Mouse (Mus musculus) left cerebral cortex, adult 8-10 months (tissue): ENCODE data around the gene Ahnak. TPM values are rescaled to one million over a fixed set of nuclear protein-coding genes. Genes with fewer than 3 reads are reported as not detected.

Experiments used
- DNase-seq, 2 experiments: peaks; one replicate each; pipeline ENCODE4 v3.0.0; 2022; ENCODE audit warnings: low spot score in 2 of 2
- total RNA-seq, 4 experiments: library from RNA; stranded (reverse); gene quantifications; 2 replicates each; pipeline ENCODE4 v1.2.4; 2022

Ahnak gene
- total RNA-seq: 10 to 100 TPM; 24.9 to 29.0 (median 27.5) TPM

DNA sequence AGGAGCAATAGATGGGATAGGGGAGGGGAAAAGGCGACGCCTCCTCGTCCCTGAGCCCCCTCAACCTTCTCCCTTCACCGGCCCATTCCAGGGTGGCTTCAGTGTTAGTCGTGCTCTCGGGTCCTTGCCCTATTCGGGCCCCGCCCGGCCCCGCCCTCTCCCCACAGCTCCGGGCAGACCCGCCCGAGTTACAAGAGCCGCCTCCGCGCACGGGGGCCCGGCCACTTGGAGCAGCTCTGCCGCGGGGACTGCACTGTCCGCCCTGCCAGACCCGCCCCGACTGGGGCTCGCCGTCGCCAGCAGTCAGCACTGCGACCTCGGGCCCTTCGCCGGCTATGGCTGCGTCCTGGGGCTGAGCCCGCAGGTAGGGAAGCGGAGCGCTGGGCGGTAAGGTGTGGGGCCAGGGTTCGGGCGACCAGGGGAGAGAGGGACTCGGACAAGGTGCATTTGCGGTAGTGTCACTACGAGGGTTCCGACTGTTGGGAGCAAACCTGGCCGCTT, at the start of gene Ahnak:
Gene Ahnak (plus strand): TSS at position 219 of the 501 bp plus-strand sequence.
- DNase-seq: no peak

DNA sequence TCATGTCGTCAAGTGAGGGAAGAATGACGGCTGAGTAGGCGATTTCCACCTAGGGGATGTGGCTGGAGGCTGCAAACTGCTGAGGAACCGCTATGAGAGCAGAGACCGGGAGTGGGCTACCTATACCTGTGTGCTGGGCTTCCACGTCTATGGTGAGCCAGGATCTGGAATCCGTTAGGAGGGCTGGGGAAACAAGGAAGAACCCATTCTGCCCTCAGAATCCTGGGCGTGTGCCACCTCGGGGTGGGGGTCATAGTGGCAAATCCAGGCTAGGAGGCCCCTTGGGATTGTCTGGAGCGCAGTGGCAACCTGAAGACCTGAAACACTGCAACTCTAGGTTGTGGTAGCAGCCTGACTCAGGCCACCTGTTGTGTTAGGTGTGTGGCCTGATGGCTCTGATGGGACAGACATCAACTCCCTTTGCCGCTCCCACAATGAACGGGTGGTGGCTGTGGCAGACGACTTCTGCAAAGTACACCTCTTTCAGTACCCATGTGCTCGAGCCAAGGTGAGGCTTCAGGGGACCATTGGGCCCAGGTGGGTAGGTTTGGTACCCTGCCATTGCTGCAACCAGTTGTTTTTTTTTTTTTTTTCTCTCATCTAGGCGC, 48.5 kb upstream of the Ahnak start:
- DNase-seq: no peak

- no peak for DNase-seq
Measured at GRCm38 (mm10) chr19:8941136-8941514, 48.0 kb upstream of the Ahnak start.

- DNase-seq: peak; percentile 86 to 89
Measured at GRCm38 (mm10) chr19:8941515-8942217, 47.4 kb upstream of the Ahnak start, which contains the start of gene Mta2. Gene Mta2, plus strand, starts transcription at chr19:8941875.

DNA sequence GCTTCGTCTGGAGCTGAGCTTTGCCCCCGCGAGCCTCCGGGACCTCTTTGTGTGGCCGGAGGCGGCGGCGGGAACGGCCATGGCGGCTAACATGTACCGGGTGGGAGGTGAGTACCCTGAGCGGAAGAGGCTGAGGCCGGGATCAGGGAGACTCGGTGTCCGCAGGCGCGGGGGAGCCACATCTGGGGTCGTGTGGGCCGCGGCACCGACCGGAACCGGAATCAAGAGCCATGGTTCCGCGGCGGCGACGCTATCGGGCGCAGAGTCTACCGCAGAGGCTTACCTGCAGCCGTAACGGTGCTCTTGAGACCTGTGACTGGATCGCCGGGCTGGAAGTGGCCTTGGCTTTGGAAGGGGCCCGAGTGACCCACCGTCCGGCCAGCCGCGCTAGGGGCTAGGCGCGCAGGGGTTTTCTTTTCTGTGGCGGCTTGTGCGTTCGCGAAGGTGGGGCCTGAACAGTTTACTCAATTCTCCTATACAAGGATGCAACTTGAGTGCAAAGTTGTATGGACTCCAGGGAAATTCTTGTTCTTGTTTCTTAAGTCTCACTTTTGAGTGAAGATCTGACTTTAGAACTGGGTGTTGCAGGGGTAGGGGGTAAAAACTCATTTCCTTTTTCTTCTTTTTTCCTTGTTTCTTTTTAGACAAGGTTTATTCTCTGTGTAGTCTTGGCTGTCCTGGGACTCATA, 46.7 kb upstream of the Ahnak start:
- peak; percentile 37 to 49 for DNase-seq

DNA sequence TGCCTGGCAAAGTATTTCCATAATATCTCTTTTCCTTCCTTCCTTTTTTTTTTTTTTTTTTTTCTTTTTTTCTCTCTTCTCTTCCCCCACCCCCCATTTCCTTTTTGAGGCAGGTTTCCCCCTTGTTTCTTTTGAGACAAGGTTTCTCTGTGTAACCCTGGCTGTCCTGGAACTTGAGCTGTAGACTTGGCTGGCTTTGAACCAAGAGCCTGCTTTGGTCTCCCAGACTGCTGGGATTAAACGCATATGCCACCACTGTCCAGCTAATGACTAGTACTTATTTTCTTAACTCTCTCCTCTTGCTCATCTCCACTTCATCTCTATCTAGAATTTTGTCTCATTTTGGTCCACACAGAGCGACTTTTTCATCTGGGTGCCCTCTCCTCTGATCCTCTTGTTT, 46.0 kb upstream of the Ahnak start:
- DNase-seq: no peak

DNA sequence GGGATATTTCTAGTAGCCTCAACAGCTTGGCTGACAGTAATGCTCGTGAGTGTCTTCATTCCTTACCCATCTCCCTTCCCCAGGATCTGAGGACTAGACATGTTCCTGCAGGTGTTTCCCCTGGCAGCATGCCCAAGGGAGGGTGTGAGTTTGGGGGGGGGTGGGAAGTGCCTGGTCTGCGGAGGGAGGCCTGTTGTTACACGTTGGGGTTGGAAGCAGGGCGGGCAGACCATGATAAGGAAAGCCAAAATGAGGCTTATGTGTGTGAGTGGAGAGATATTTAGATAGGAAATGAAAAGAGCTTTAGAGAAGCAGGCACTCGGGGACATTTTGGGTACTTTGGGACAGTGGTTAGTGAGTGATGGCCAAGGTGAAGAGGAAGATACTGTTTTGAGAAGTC, 45.0 kb upstream of the Ahnak start:
- no peak for DNase-seq

GRCm38 (mm10) chr19:8944750-8945149, 44.3 kb upstream of the Ahnak start:
- DNase-seq: no peak

- DNase-seq: no peak
Measured at GRCm38 (mm10) chr19:8945251-8945650, 43.8 kb upstream of the Ahnak start.

DNA sequence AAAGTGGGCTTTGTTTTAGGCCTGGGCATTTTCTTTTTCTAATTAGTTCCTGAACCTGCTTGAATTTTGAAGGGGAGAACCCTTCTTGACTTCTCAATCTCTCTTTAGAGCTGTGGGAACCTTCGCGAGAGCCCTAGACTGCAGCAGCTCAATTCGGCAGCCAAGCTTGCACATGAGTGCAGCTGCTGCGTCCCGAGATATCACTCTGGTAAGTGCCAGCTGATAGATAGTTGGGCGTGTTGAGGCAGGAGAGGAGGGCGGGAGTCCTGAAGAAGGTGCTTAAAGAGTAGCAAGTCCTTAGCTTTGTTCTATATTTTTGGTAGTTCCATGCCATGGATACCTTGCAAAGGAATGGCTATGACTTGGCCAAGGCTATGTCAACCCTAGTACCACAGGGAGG, 42.2 kb upstream of the Ahnak start:
- DNase-seq: no peak

DNA sequence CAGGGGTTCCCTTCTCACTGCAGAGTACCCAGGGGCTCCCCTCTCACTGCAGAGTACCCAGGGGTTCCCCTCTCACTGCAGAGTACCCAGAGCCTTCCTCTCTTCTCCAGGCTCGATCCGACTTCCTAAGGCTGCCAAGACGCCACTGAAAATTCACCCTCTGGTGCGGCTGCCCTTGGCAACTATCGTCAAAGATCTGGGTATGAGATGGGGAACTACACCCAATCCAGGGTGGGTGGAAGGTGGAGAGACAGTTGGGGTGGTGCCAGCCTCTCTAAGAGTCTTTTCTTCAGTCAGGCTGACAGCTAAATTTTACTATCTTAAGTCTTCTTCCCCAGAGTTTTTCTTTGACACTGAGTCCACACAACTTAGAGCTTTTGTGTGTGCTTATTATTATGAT, 38.9 kb upstream of the Ahnak start:
- no peak for DNase-seq

DNA sequence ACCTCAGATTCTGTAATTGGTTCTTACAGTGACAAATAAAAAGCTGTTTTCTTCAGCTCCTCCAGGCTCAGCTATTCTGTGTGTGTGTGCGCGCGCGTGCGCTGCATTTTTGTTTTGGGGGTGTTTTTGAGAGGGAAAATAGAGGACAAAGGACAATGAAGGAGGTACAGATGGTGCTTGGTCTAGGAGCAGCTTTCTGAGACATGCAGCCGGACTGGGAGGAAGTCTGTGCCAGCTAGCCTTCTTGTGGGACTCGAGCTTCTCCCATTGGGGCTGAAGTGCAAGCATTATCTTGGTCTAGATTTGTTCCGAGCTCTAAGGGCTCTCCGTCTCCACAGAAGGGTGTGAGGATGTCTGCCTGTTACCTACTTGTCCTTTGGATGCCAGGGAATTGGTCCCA, 36.8 kb upstream of the Ahnak start:
- DNase-seq: no peak

GRCm38 (mm10) chr19:8953135-8954039, 35.7 kb upstream of the Ahnak start, which contains the start of gene Tut1:
Gene Tut1, plus strand, starts transcription at chr19:8953847.
- DNase-seq: peak; percentile 93

- DNase-seq: no peak
Measured at GRCm38 (mm10) chr19:8954171-8954570, 34.9 kb upstream of the Ahnak start.

- no peak for DNase-seq
Measured at GRCm38 (mm10) chr19:8962256-8962655, 26.8 kb upstream of the Ahnak start.

GRCm38 (mm10) chr19:8965075-8965474, 24.0 kb upstream of the Ahnak start:
- no peak for DNase-seq

DNA sequence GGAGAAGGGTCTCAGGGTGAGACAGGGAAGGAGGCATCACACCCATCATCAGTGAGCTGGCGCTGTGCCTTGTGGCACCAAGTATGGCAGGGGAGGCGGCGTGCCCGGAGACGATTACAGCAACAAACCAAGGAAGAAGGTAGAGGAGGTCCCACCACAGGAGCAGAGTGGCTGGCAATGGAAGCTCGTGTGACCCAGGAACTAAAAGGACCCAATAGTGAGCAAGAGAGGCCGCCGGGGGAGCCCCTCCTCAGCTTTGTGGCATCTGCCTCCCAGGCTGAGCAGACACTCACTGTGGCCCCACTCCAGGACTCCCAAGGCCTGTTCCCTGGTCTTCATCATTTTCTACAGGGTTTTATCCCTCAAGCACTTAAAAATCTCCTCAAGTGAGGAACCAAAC, 23.3 kb upstream of the Ahnak start:
- no peak for DNase-seq

DNA sequence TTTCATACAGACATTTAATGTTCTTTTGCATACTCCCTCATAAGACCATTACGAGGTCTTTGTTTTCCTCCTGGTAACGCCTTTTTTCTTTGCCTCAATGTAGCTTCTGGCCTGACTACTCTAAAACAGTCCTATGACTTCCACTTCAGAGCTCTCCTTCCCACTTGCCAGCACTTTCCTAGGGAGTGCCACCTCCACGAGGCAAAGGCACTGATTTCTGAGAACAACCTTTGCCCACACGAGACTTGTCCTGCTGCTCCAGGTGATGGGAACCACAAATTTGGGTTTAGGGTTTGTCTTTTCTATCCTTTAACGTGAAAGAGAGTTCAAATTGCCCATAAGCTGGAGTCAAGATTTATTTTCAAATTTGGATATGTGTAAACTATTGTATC, 22.9 kb upstream of the Ahnak start:
- no peak for DNase-seq

GRCm38 (mm10) chr19:8966590-8967372, 22.3 kb upstream of the Ahnak start, which contains the start of gene Eef1g:
Gene Eef1g, plus strand, starts transcription at chr19:8967041.
- peak; percentile 92 to 100 for DNase-seq

DNA sequence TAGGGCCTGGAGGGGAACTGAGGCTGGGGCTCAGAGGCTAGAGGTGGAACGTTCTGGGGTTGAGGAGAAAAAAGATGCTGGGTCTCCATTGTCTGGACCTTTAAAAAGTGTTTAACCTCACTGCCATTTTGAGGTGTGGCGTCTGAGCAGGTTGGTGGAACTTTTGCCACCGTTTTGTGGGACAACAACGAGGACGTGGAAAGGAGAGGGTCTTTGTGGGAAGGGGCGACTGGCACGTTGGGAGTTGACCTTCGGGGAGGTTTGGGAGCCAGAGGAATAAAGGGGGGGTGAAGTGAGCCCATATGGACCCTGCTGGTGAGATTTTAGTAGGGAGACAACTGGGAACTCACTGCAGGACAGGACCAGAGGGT, 21.7 kb upstream of the Ahnak start:
- no peak for DNase-seq

DNA sequence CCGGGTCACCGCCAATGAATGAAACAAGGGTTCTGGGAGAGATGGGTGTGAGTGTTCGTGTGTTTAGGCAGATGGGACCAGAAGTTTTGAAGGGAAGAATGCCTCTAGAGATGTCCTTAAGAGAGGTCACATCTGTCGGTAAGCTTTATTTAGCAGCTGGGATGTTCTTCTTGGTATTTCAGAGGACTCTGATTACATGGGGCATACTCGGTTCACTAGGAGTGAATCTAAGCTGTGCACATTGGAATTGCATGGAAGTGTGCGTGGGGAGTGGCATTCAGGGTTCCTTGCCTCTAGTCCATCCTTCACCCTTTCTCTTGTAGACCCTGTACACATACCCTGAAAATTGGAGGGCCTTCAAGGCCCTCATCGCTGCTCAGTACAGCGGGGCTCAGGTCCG, 21.2 kb upstream of the Ahnak start:
- no peak for DNase-seq
